Mouse (Mus musculus) erythroid progenitor cell, adult 5-6 weeks (primary cell): Measurements from ENCODE around the gene Spef1. TPM values are rescaled to one million over a fixed set of nuclear protein-coding genes. Genes with fewer than 3 reads are reported as not detected.

Experiments used
- ATAC-seq: replicated peaks from 2 replicates; pipeline ENCODE4 v1.8.0; 2016; ENCODE audit warnings: moderate number of reproducible peaks, mild to moderate bottlenecking, moderate TSS enrichment, inconsistent platforms; ENCODE audit not compliant: poor library complexity, low FRiP score, severe bottlenecking
- total RNA-seq, 2 experiments: library from RNA; stranded (forward) in 1 of 2; stranded (reverse) in 1 of 2; fragments of 150-400 nt in 1 of 2; fragments of 186-747, 209-891 nt in 1 of 2; gene quantifications; 2 replicates each; pipeline versions ENCODE4 v1.2.3 to v1.2.4; 2015 to 2017; ENCODE audit warnings: low replicate concordance in 2 of 2

Gene Spef1
- total RNA-seq, 2 experiments from 2014 or later = 4.6 to 6.4 TPM

DNA sequence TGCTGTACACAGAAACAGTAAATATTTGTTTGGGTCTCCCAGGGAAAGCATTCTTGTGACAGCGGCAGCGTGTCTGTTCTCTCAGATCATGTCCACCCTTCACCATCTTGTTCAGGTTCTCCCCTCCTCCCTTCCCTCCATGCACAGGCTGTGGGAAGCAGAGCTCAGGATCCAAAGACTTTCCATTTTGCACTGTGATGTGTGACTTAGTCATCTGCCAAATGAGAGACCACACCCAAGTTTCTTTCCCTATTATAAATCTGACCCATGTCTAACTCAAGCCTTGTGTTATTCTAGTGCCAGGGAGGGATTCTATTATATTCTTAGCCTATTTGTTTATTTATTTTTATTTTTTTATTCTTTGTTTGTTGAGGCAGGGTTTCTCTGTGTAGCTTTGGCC, 21.3 kb upstream of the Spef1 start:
- no peak for ATAC-seq

DNA sequence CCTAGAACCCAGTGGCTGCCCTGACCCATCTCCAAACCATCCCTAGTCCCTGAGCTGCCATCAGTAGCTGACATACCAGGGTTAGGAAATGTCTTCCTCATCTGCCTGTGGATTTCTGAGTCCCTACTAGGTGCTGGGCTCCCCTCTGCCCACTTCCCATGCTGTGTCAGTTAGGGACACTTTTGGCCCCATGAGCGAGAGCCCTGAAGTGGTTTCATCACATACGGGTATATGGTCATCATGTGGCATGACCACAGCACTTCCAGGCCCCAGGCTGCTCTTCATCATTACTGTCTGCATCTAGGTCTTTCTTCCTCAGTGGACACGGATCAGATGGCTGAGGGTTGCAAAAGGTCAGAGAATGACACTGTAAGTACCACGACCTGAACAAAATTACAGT, 19.7 kb upstream of the Spef1 start, which contains the start of gene Ap5s1:
Gene Ap5s1, plus strand, starts transcription at position 301 of the 400 bp plus-strand sequence.
- ATAC-seq = no peak

DNA sequence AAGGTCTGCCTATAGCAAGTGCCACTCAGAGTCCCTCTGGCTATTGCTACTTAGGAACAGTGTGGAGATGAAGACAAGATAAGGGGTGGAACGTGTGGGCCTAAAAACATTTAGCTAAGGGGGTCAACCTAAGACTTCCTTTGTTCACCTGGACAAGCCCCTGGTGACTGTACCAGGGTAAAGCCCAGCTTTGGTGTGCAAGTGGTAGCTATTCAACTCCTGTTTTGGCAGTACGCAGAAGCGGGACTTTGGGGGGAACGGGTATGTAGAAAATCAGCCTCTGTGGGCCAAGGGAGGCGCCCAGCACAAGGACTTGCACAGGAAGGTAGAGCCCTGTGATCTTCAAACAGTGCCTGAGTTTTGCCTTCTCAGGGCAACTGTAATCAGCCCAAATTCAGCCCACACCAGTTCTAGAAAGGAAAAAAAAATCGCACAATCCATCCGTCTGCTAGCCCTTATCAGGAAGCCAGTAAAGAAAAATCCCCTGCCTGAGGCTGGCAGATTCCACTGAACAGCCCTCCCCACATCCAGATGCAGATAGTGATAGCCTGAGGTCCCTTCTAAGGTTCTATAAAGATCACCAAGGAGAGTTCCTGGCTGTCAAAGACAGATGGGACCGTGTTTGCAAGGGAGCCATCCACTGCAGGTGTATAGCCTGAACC, 18.6 kb upstream of the Spef1 start:
- peak; percentile 52 for ATAC-seq

DNA sequence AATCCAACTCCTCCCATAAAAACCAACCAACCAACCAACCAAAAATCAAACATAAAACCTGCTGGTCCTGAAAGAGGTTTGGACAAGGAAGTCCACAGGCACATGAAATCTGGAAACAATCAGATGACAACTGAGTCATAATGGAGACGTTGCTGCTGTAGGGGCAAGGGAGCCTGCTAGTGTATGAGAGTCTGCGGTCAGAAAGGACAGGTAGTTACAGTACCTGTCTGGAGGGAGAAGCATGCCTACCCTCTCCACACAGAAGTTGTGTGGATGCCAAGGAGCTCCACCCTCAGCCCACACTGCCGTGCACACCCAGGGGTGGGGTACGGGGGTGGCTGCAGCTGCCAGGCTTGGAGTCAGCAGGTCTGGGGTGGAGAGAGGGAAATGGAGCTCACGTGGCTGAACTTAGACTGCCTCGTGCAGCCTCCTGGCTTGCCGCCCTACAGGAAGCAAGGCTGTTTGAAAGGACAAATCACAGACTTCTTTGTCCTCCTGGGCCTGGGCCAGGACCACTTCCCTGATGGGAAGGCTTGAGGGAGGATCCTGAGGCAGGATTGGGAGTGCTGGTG, 17.4 kb upstream of the Spef1 start:
- peak; percentile 60 for ATAC-seq

DNA sequence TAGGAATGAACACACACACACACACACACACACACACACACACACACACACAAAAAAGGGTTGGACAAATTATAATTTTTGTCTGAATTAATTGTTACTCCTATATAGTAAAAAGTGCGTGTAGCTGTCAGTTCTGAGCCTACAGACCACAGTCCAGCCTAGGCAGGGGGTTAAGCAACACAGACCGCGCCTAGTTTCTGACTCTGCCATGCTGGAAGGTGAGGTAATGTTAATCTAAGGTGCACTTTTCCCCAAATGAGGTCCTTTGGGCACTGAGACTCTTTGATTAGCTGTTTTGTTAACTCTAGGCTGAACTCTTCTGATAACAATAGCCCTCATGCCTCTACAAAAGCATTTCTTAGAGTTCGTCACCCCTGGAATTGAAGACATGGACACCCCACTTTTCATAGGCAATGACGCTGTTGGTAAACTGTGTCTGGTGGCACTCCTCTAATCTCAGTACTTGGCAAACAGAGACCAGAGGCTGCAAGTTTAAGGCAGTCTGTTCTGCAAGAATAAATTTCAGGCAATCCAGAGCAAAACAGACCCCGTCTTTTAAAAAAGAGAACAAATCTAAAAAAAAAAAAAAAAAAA, 16.8 kb upstream of the Spef1 start:
- ATAC-seq = no peak

DNA sequence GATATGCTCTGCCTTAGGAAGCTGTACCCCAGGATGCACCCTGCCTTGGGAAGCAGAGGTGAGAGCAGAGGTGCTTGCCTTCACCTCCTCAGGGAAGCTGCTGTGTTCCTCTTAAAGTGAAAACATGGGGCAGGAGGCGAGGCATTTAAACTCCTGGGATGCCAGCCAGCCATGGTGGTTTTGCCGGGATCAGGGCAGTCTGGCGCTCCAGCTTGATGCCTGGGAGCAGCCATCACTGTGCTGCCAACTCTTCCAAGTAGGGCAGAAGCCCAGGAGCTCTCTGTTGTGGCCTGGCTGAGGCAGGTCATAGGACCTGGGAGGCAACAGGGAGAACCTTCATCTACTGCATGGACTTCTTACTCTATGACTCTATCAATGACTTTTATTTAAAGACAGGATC, 14.2 kb upstream of the Spef1 start:
- ATAC-seq = no peak

DNA sequence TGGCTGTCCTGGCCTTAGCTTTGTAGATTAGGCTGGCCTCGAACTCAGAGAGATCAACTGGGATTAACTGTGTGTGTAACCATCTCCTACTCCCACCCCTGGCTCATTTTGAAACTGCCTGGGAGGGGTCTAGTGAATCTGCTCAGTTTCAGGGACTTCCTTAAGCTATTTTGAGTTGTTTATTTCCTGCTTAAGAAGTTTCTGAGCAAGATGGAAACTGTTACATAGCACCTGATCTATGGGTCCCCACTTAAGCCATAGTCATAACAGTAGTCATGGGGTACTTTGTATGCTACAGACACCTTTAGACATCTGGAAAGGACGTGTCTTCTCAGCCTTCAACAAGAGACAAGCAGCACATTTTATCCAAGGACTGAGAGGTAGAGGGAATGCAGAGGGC, 13.6 kb upstream of the Spef1 start:
- no peak for ATAC-seq

DNA sequence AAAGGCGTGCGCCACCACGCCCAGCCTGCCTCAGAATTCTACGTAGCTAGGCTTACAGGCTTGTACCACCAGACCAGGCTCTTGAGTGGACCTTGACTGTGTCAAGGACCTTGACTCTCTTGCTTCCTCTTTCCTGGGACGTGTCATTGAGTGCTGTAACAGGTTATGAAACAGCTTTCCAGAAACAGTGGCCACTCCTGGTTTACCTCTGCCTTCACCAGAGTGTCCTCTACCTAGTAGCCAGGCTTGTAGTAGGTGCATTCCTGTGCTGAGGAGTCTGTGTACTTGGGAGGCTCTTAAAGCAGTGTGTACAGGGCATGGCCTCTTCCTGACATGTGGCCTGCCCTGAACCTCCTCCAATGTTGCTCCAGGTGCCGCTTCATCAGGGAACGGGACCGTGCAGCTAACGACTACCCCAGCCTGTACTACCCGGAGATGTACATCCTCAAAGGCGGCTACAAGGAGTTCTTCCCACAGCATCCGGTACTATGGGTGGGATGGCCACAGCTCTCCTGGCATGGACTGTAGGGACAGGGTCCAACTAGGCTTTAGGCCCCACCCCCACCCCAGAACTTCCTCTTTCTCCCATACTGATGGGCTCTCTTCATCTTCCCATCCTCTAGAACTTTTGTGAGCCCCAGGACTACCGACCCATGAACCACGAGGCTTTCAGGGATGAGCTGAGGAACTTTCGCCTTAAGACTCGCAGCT, 9.7 kb upstream of the Spef1 start:
- no peak for ATAC-seq

DNA sequence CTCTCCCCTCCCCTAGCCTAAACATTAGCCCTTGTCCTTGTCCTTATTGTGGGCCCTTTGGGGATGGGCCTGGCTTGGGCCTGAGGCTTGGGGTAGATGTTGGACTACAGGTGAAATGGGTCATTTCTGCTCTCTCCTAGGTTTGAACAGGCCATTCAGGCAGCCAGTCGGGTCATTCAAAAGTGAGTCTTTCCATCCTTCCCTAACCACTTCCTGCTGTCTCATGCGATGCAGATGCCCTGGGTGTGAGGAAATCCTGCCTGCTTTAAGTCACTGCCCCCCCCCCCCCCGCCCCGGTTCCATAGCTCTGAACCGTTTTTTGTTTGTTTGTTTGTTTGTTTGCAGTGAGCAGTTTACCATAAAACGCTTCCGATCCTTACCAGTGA, 3.9 kb upstream of the Spef1 start:
- ATAC-seq = no peak

DNA sequence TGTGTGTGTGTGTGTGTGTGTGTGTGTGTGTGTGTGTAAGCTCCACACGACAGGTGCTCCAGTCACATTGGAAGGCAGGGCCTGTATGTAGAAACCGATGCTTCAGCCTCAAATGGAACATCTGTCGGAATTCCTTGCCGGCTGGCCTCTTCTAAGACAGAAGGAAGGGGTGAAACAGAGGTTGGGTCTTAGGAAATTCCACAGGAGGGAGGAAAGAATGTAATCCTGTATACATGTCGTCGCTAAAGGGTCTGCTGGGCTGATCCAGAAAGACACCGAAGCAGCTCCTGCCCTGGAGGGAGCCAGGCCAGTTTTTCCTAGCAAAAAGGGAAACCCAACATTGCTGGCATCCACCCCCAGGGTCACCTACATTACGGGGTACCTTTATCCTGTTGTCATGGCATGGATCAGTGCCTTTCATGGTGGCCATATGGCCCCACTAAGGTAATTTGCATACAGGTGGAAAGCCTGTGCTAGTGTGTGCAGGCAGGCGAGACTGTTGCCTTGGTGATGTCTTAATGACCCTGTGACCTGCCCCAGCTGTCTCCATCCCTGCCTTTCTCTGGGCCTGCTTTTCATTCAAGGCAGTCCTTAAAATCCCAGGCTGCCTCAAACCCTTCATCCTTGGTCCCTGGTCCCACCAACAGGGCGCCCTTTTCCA, 3.4 kb upstream of the Spef1 start:
- no peak for ATAC-seq

DNA sequence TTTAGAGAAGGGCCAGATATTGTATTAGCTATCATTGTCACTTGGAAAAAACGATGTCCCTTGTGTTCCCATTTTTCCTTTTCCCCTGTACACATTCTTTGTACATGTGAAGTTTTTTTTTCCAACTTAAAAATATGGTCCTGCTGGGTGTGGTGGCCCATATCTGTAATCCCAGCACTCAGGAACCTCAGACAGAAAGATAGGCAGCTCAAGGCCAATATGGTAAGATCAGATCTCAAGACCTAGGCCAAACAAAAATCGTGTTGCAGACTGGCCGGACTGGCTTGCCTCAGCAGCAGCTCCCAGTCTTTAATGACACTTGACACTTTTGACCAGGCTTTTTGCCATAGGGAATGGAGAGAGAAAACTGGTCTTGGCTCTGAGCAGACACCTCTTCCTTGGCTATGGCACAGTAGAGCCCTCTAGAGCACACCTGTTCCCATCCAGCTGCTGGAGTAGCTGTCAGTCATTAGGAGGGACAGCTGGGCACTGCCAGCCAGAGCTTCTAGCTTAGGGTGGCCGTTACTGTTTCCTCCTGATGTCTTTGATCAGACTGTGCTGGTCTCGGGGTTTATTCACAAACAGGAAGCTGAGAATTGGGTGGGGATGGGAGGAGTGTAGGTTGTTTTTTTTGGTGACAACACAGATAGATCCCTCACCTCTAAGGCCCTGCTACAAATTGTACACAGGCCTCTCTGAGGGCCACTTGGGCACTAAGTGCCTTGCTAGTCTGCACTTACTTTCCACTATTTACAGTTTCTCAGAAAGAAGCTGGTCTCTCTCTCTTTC, 2.6 kb upstream of the Spef1 start:
- peak; percentile 41 for ATAC-seq

DNA sequence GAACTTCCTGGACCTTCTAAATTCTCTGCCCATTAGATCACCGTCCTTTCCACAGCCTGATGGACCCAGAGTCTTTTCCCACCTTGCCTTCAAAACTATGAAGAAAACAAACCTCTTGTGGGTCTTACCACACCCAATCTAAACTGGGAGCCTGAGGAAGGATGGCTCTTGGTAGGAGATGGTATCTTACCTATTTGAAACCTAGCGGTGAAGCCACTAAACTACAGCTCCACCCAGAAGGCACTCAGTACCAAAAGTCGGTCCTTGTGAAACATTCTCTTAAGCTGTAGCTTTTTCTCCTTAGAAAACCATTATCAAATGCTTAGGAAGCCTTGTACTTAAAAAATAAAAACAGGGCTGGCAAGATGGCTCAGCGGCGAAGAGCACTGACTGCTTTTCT, 1.2 kb upstream of the Spef1 start:
- peak; percentile 64 for ATAC-seq

DNA sequence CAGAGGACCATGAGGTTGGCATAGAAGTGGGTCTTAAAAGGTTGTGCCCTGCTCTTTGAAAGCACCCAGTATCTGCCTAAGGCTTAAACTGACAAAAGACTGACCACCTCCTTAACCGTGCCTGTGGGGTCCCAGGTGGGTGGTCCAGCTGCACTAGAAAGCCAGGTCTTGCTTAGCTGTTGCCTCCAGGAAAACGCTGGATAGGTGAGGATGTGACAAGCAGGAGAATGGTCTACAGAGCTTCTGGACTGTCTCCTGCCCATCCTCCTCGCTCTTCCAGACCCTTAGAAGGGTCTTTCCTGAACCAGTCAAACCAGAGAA, 480 bp upstream of the Spef1 start:
- ATAC-seq = 0 out of 2 replicates have a peak, but pooled peaks have one; percentile 1

DNA sequence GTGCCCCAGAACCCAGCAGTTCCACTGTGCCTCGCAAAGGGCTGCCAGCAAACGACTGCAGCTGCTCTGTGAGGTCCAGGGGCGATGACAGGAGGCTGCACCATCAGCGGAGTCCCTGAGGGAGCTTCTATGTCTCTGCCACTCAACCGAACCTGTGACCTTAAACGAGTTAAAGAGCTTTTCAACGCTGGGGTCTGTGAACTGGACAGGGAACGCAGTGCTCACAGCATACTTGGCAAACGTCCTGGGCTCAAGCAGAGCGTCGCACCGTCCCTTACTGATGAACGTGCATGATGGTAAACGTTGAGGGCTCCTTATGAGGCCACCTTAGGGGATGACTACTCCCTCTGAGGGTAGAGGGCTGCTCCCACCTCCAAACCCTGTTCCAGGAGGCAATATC, 739 bp downstream of the Spef1 start:
- peak; percentile 36 for ATAC-seq

DNA sequence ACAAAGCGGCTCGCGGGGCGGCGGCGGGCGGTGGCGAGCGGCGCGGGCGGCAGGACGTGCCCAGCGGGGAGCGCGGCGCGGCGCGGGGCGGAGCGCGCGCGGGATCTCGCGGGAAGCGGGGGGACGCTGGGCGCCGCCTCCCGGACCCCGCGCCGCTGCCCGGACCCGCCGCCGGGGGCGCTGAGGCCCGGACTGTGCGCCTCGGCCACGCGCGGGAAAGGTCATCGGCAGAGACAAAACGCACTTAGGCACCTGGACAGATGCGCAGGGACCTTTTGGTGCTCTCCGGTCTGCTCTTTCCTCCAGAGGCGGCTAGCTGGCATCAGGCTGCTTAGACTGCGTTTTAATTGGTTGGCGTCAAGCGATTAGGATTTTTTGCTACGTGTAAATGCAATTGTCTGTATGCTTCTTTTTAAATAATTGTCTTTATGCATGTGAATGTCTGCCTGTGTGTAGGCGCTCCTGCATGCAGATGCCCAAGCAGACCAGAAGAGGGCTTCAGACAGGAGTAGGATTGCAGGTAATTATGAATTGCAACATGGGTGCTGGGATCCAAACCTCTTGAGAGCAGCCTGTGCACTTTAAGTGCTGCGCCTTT, 7.0 kb downstream of the Spef1 start, which contains the start of gene Cenpb:
Gene Cenpb, minus strand, starts transcription at position 78 of the 598 bp plus-strand sequence.
- peak; percentile 68 for ATAC-seq

DNA sequence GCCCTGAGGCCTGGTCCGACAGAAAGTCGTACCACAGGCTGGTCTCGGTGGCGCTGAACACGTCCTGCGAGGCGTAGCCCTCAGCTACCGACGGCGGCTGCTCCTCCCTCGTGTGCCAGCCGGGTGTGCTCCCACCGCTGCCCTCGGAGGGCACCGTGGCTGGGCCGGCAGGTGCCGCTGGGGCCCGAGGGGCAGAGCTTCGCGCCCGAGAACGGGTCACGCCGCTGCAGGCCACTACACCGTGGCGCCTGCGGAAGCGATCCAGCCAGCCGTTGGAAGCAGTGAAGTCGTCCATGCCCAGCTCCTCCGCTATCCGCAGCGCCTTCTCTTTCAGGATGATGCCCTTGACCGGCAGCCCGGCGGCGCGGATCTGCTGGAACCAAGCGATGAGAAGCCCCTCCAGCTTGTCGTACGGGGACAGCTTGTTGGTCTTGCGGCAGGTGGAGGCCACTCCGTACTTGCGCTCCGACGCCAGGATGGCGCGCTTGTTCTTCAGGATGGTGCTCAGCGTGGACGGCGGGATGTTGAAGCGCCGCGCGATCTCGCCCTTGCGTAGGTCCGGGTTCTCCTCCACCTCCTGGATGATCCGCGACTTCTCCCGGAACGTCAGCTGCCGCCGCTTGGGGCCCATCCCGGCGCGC, 7.7 kb downstream of the Spef1 start:
- ATAC-seq = peak; percentile 67

DNA sequence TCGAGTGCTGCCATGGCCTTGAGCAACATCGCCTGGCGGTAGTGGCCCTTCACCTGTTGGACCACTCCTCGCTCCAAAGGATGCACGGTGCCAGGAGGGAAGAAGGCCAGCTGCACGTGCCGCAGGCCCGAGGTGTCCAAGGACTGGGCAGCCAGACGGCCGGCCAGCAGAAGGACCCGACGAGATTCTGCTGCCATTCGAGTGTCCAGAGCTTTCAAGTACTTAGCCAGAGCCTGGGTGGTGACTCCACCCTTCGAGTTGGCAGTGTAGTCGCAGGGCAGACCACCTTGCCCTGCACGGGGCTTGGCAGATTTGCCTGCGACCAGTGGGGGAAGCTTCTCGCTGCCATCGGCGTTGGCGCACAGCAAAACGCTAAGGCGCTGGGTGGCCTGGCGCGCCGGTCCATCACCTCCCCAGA, 8.2 kb downstream of the Spef1 start:
- ATAC-seq = peak; percentile 2

DNA sequence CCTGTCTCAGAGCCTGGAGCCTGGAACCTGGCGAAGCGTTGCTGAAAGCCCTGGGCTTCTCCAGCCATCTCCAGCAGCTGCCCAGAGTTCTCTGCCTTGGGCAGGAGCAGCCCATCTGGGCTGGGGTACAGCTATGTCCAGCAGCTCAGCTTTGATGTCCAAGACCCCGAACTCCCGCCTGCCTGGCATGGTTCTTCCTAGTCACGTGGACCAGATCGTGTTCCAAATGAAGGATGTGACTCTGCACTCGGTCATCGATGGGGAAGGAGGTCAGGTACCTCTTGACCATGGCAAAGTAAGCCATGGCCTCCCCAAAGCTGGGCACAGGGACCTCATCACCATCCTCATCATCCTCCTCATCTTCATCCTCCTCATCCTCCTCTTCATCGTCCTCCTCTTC, 9.2 kb downstream of the Spef1 start:
- ATAC-seq = no peak

DNA sequence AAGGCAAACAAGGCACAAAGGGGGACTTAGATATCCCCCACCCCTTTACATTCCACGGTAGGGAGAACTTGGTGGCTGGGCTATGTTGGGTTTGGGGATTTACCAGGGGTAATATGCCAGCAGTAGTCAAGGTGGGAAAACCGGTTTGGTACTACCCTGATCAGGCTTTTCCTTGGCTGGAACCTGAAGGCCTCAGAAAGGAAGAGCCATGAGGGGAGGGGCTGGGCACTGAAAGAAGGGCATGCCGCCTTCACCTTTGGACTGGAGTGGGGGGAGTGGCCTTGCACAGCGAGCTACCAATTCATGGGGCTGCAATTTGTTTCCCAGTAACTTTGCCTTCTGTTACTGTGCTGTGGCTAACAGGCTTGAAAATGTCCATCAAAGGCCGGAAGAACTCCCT, 10.6 kb downstream of the Spef1 start:
- ATAC-seq = no peak
